Mouse (Mus musculus) small intestine, adult 2 months (tissue): ENCODE measurements around the gene Elane.

Experiments used
- CTCF ChIP-seq: fragments of 200-500 bp; IDR thresholded peaks from 2 replicates; pipeline ENCODE4 v1.5.1; 2012; ENCODE audit warnings: low read depth, mild to moderate bottlenecking, control low read depth, inconsistent platforms, low read length, moderate library complexity, mixed read lengths; ENCODE audit not compliant: insufficient replicate concordance, insufficient read length; ENCODE audit errors: extremely low read depth
- POLR2A ChIP-seq: fragments of 200-500 bp; IDR thresholded peaks from 2 replicates; pipeline ENCODE4 v1.6.1; 2012; ENCODE audit warnings: low read depth, mild to moderate bottlenecking, control low read depth, inconsistent platforms, low read length, moderate library complexity

- TF ChIP-seq POLR2A (no peak), CTCF (no peak)
Measured at GRCm38 (mm10) chr10:79854801-79855541, 31.1 kb upstream of the Elane start.
